ENCODE assay signal across 9 mouse cellular contexts in the genomic region with DNA sequence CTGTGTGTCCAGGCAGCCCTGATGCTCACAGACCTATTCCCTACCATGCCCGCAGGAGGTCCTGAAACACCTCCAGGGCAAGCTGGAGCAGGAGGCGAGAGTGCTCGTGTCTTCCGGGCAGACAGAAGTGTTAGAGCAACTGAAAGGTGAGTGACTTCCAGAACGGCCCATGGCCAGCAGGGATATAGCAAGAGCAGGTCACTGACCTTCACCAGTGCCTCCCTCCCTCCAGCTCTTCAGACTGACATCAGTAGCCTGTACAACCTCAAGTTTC. TPM values are rescaled to one million over a fixed set of nuclear protein-coding genes. Genes with fewer than 3 reads are reported as not detected.
DNase-seq lines count a peak whose midpoint lies in the region; ATAC-seq and TF ChIP-seq lines count a peak whose summit lies in the region.
"Had no signal": no experiment of that assay in that cellular context is flagged by ENCODE, and none has a peak within 500 bp of the region (broad histone marks: within the 10 kb centered on the region; RNA-seq: fewer than 3 reads in every experiment).

No protein-coding gene starts in this region.

- intact Hi-C loops in heart, postnatal 14 days (cut with DNase I): no loop called here

- TF ChIP-seq POLR2A in cortical plate, adult 2 months (IDR thresholded peaks at IDR 0.05; ENCODE audit: extremely low read depth, insufficient read depth, low read length): no peak

- TF ChIP-seq CTCF in cortical plate, adult 2 months (IDR thresholded peaks at IDR 0.05; ENCODE audit: extremely low read depth, insufficient read depth, low read length): no peak

- peaks cover 6% of the 10 kb centered on the region; the same call in 1 of the 2 replicates for H3K4me1 ChIP-seq in heart, embryonic 11.5 days (ENCODE audit: control insufficient read depth, insufficient read depth, low read length)
- H3K4me1 ChIP-seq in cortical plate, adult 2 months (ENCODE audit: control insufficient read depth, insufficient read depth, low read length): peaks cover 13% of the 10 kb centered on the region
- peaks cover 69% of the 10 kb centered on the region for H3K4me1 ChIP-seq in forebrain, embryonic 16.5 days (replicated peaks; ENCODE audit: control insufficient read depth, insufficient read depth, low read length)
- peaks cover 51% of the 10 kb centered on the region for H3K4me1 ChIP-seq in midbrain, embryonic 14.5 days (ENCODE audit: control insufficient read depth, insufficient read depth, low read length)

- WGBS in heart, embryonic 11.5 days (ENCODE audit: insufficient replicate concordance): 53% methylated on average over 5 of the region's 5 CpGs
- 66% methylated on average over 5 of the region's 5 CpGs for WGBS in forebrain, embryonic 16.5 days
- WGBS in midbrain, embryonic 14.5 days: 48% methylated on average over 5 of the region's 5 CpGs

- H3K36me3 ChIP-seq in heart, embryonic 11.5 days (ENCODE audit: control insufficient read depth, insufficient read depth, low read length): no peaks in the 10 kb centered on the region
- H3K36me3 ChIP-seq in forebrain, embryonic 16.5 days (ENCODE audit: control insufficient read depth, insufficient read depth): peaks cover 28% of the 10 kb centered on the region
- H3K36me3 ChIP-seq in midbrain, embryonic 14.5 days (ENCODE audit: control insufficient read depth, insufficient read depth, low read length): peaks cover 51% of the 10 kb centered on the region

- no peak for ATAC-seq in heart, embryonic 11.5 days (replicated peaks; ENCODE audit: insufficient number of reproducible peaks, low FRiP score, low TSS enrichment)
- no peak for ATAC-seq in forebrain, embryonic 16.5 days
- no peak for ATAC-seq in midbrain, embryonic 14.5 days (ENCODE audit: low FRiP score, low TSS enrichment)

- H3K4me3 ChIP-seq in heart, embryonic 11.5 days (ENCODE audit: low read depth, low read length): no peak overlapping the region
- 0 out of 2 replicates have a peak overlapping the region, but pooled peaks have one; percentile 7 for H3K4me3 ChIP-seq in cortical plate, adult 2 months (ENCODE audit: insufficient read depth, low read length)
- H3K4me3 ChIP-seq in forebrain, embryonic 16.5 days (replicated peaks; ENCODE audit: low read length): peak overlapping the region; percentile 57
- peak overlapping the region; percentile 89 for H3K4me3 ChIP-seq in midbrain, embryonic 14.5 days (replicated peaks; ENCODE audit: low read depth, low read length)

- no peak for DNase-seq in heart, postnatal 14 days
- DNase-seq in midbrain, embryonic 14.5 days: no peak
- DNase-seq in spleen, postnatal 10 days (ENCODE audit: low spot score in 2 of 2): no peak
- no peak for DNase-seq in ovary, postnatal 36 days (ENCODE audit: low spot score)
- DNase-seq in embryo, embryonic 9.5 days (ENCODE audit: extremely low spot score): no peak
- DNase-seq: cerebellum, adult 8-10 months had no signal

- H3K9ac ChIP-seq in heart, embryonic 11.5 days (ENCODE audit: low read depth, low read length): no peak overlapping the region
- H3K9ac ChIP-seq in forebrain, embryonic 16.5 days (replicated peaks; ENCODE audit: low read depth, low read length): peak overlapping the region; percentile 89
- H3K9ac ChIP-seq in midbrain, embryonic 14.5 days (replicated peaks; ENCODE audit: low read length): peak overlapping the region; percentile 99

- H3K4me2 ChIP-seq in heart, embryonic 11.5 days: peak overlapping the region; percentile 38; the same call in 1 of the 2 replicates
- peak overlapping the region; percentile 90 for H3K4me2 ChIP-seq in forebrain, embryonic 16.5 days (ENCODE audit: low read length)
- peak overlapping the region; percentile 96 for H3K4me2 ChIP-seq in midbrain, embryonic 14.5 days (ENCODE audit: low read length)

- H3K9me3 ChIP-seq in heart, embryonic 11.5 days (replicated peaks; ENCODE audit: control insufficient read depth, low read length): no peaks in the 10 kb centered on the region
- H3K9me3 ChIP-seq in forebrain, embryonic 16.5 days (ENCODE audit: control insufficient read depth, low read length): no peaks in the 10 kb centered on the region
- no peaks in the 10 kb centered on the region for H3K9me3 ChIP-seq in midbrain, embryonic 14.5 days (ENCODE audit: control insufficient read depth, low read length)

- peaks cover 81% of the 10 kb centered on the region for H3K27me3 ChIP-seq in heart, embryonic 11.5 days (ENCODE audit: control insufficient read depth, insufficient read depth, low read length)
- no peaks in the 10 kb centered on the region for H3K27me3 ChIP-seq in forebrain, embryonic 16.5 days (replicated peaks; ENCODE audit: control insufficient read depth, insufficient read depth, low read length)
- H3K27me3 ChIP-seq in midbrain, embryonic 14.5 days (ENCODE audit: control insufficient read depth, insufficient read depth, low read length): no peaks in the 10 kb centered on the region

- H3K27ac ChIP-seq in heart, embryonic 11.5 days (ENCODE audit: low read depth, low read length): no peak overlapping the region
- peak overlapping the region; percentile 78; the same call in 1 of the 2 replicates for H3K27ac ChIP-seq in cortical plate, adult 2 months (ENCODE audit: insufficient read depth, low read length)
- peak overlapping the region; percentile 94; the same call in 1 of the 2 replicates for H3K27ac ChIP-seq in forebrain, embryonic 16.5 days (ENCODE audit: low read length)
- H3K27ac ChIP-seq in midbrain, embryonic 14.5 days (replicated peaks; ENCODE audit: low read depth, low read length): peak overlapping the region; percentile 99

RNA-seq across cellular contexts. Expression of gene Apc2, which starts 6.2 kb away (rescaled TPM):
- 0.55 and 0.69 TPM in 2 replicates for polyA plus RNA-seq in heart, embryonic 11.5 days (2014; fragmentation: Nextera tagmentation; extraction: Ambion mirVana)
- 1 to 10 TPM; 2.3 to 3.6 TPM for total RNA-seq in heart, postnatal 14 days (2021)
- polyA plus RNA-seq in cortical plate, adult 2 months (2012; rRNA removed): 54.9 and 55.2 TPM in 2 replicates
- polyA plus RNA-seq in forebrain, embryonic 16.5 days (2015; fragmentation: Nextera tagmentation; extraction: Ambion mirVana): 222 and 234 TPM in 2 replicates
- 241 and 259 TPM in 2 replicates for polyA plus RNA-seq in midbrain, embryonic 14.5 days (2014; fragmentation: Nextera tagmentation; extraction: Ambion mirVana)

RNA-seq across cellular contexts. Expression of gene Rps15, which starts 9.8 kb away (rescaled TPM):
- polyA plus RNA-seq in heart, embryonic 11.5 days (2014; fragmentation: Nextera tagmentation; extraction: Ambion mirVana): 702 and 828 TPM in 2 replicates
- total RNA-seq in heart, postnatal 14 days (2021): 100 to 1,000 TPM; 652 to 716 TPM
- 2,242 and 2,263 TPM in 2 replicates for polyA plus RNA-seq in cortical plate, adult 2 months (2012; rRNA removed)
- 531 and 538 TPM in 2 replicates for polyA plus RNA-seq in forebrain, embryonic 16.5 days (2015; fragmentation: Nextera tagmentation; extraction: Ambion mirVana)
- polyA plus RNA-seq in midbrain, embryonic 14.5 days (2014; fragmentation: Nextera tagmentation; extraction: Ambion mirVana): 622 and 707 TPM in 2 replicates

RNA-seq across cellular contexts. Expression of gene 2310011J03Rik, which starts 18.3 kb away (rescaled TPM):
- 29.7 and 31.0 TPM in 2 replicates for polyA plus RNA-seq in heart, embryonic 11.5 days (2014; fragmentation: Nextera tagmentation; extraction: Ambion mirVana)
- 10 to 100 TPM; 13.3 to 15.0 TPM for total RNA-seq in heart, postnatal 14 days (2021)
- 51.9 and 52.3 TPM in 2 replicates for polyA plus RNA-seq in cortical plate, adult 2 months (2012; rRNA removed)
- polyA plus RNA-seq in forebrain, embryonic 16.5 days (2015; fragmentation: Nextera tagmentation; extraction: Ambion mirVana): 32.5 and 34.2 TPM in 2 replicates
- 20.4 and 21.6 TPM in 2 replicates for polyA plus RNA-seq in midbrain, embryonic 14.5 days (2014; fragmentation: Nextera tagmentation; extraction: Ambion mirVana)

RNA-seq across cellular contexts. Expression of gene Pcsk4, which starts 27.3 kb away (rescaled TPM):
- polyA plus RNA-seq in heart, embryonic 11.5 days (2014; fragmentation: Nextera tagmentation; extraction: Ambion mirVana): 0.77 and 1.6 TPM in 2 replicates
- 1 to 10 TPM; 1.0 to 1.7 TPM for total RNA-seq in heart, postnatal 14 days (2021)
- 13.1 and 13.9 TPM in 2 replicates for polyA plus RNA-seq in cortical plate, adult 2 months (2012; rRNA removed)
- polyA plus RNA-seq in forebrain, embryonic 16.5 days (2015; fragmentation: Nextera tagmentation; extraction: Ambion mirVana): 3.1 and 3.9 TPM in 2 replicates
- polyA plus RNA-seq in midbrain, embryonic 14.5 days (2014; fragmentation: Nextera tagmentation; extraction: Ambion mirVana): 2.5 and 3.5 TPM in 2 replicates

RNA-seq across cellular contexts. Expression of gene Reep6, which starts 27.7 kb away (rescaled TPM):
- polyA plus RNA-seq in heart, embryonic 11.5 days (2014; fragmentation: Nextera tagmentation; extraction: Ambion mirVana): 4.9 and 7.3 TPM in 2 replicates
- 1 to 10 TPM; 2.0 to 2.6 TPM for total RNA-seq in heart, postnatal 14 days (2021)
- polyA plus RNA-seq in cortical plate, adult 2 months (2012; rRNA removed): 5.7 and 6.3 TPM in 2 replicates
- 2.2 and 3.2 TPM in 2 replicates for polyA plus RNA-seq in forebrain, embryonic 16.5 days (2015; fragmentation: Nextera tagmentation; extraction: Ambion mirVana)
- 5.3 and 7.3 TPM in 2 replicates for polyA plus RNA-seq in midbrain, embryonic 14.5 days (2014; fragmentation: Nextera tagmentation; extraction: Ambion mirVana)

Comparison
In these comparisons a context has a peak if more than half of its experiments do, and no peak if none do; other contexts are left out.
1. H3K4me2 ChIP-seq: peak in every context shown above with its lines; median percentile 96 in midbrain, embryonic 14.5 days; 90 in forebrain, embryonic 16.5 days; 38 in heart, embryonic 11.5 days.
2. RNA of gene Apc2, which starts 6.2 kb away (polyA plus RNA-seq): 241 to 259 TPM in midbrain, embryonic 14.5 days, 222 to 234 TPM in forebrain, embryonic 16.5 days and 54.9 to 55.2 TPM in cortical plate, adult 2 months; 0.55 to 0.69 TPM in heart, embryonic 11.5 days; every median in the first group is over 10 times any median in the second.